ENCODE assay signal across 9 mouse cellular contexts in genomic region chr17:71102571-71103551, GRCm38 (mm10).
A peak's percentile ranks its signal among the peaks of the same experiment; 100 is the strongest.
DNase-seq lines count a peak whose midpoint lies in the region; ATAC-seq and TF ChIP-seq lines count a peak whose summit lies in the region.
"Had no signal": no experiment of that assay in that cellular context is flagged by ENCODE, and none has a peak within 500 bp of the region (broad histone marks: within the 10 kb centered on the region; RNA-seq: fewer than 3 reads in every experiment).

No protein-coding gene starts in this region.

- H3K4me3 ChIP-seq in kidney, adult 2 months (ENCODE audit: insufficient read depth, low read depth, low read length), result no peak overlapping the region
- no peak overlapping the region for H3K4me3 ChIP-seq in kidney, embryonic 14.5 days (ENCODE audit: low read length)
- no peak overlapping the region for H3K4me3 ChIP-seq in brown adipose tissue, adult 24 weeks (ENCODE audit: insufficient read depth, low read depth, low read length)
- no peak overlapping the region for H3K4me3 ChIP-seq in macrophage (ENCODE audit: inconsistent target)
- H3K4me3 ChIP-seq: erythroblast, embryonic 14.5 days had no signal

- no peaks in the 10 kb centered on the region for H3K36me3 ChIP-seq in kidney, adult 2 months (ENCODE audit: control insufficient read depth, insufficient read depth, low read length)
- no peaks in the 10 kb centered on the region for H3K36me3 ChIP-seq in kidney, embryonic 14.5 days (ENCODE audit: control insufficient read depth, insufficient read depth, low read length)
- H3K36me3 ChIP-seq in macrophage (ENCODE audit: inconsistent target), result no peaks in the 10 kb centered on the region

- H3K4me1 ChIP-seq in kidney, adult 2 months (ENCODE audit: control insufficient read depth, insufficient read depth, low read length), result peaks cover 14% of the 10 kb centered on the region
- peaks cover 12% of the 10 kb centered on the region for H3K4me1 ChIP-seq in kidney, embryonic 14.5 days (ENCODE audit: control insufficient read depth, insufficient read depth, low read length)
- H3K4me1 ChIP-seq in brown adipose tissue, adult 24 weeks (ENCODE audit: control insufficient read depth, insufficient read depth, insufficient read length, low read length), result peaks cover 4% of the 10 kb centered on the region; the same call in 1 of the 2 replicates

- H3K27ac ChIP-seq in kidney, adult 2 months (ENCODE audit: insufficient read depth, low read depth, low read length), result peak overlapping the region; percentile 51
- no peak overlapping the region; the same call in 1 of the 2 replicates for H3K27ac ChIP-seq in kidney, embryonic 14.5 days (ENCODE audit: low read depth, low read length)
- peak overlapping the region; percentile 44 for H3K27ac ChIP-seq in brown adipose tissue, adult 24 weeks (replicated peaks; ENCODE audit: low read depth, low read length)
- 0 out of 2 replicates have a peak overlapping the region, but pooled peaks have one; percentile 21 for H3K27ac ChIP-seq in macrophage

- peak; percentile 61 for DNase-seq in kidney, adult 2 months
- DNase-seq in adrenal gland, postnatal 4 days (ENCODE audit: low spot score in 2 of 2), result no peak
- DNase-seq in urinary bladder, postnatal 4 days (ENCODE audit: low spot score in 2 of 2), result no peak
- no peak for DNase-seq in cerebellum, postnatal 25 days

- no peaks in the 10 kb centered on the region for H3K79me2 ChIP-seq in macrophage (ENCODE audit: inconsistent target)

- TF ChIP-seq CTCF in kidney, adult 2 months (conservative IDR thresholded peaks at IDR 0.05; ENCODE audit: insufficient read depth, insufficient read length, low read depth, low read length), result no peak

- WGBS in kidney, adult 2 months, result 36% methylated on average over 17 of the region's 17 CpGs
- 47% methylated on average over 17 of the region's 17 CpGs for WGBS in kidney, embryonic 14.5 days
- 28% methylated on average over 17 of the region's 17 CpGs for WGBS in macrophage (ENCODE audit: missing documents)

- no peak for ATAC-seq in kidney, embryonic 14.5 days (ENCODE audit: low FRiP score, low TSS enrichment)
- peak; percentile 35 to 56; a peak in 3 of 4 replicates for ATAC-seq in hematopoietic stem cell, adult 5-6 weeks (replicated peaks in 1 of 2; ENCODE audit: insufficient read depth in 1 of 2, low FRiP score in 2 of 2, low TSS enrichment in 1 of 2, low read depth in 1 of 2, poor library complexity in 2 of 2, severe bottlenecking in 2 of 2)

- no peak overlapping the region for H3K9ac ChIP-seq in kidney, embryonic 14.5 days (ENCODE audit: low read depth, low read length)

- H3K9me3 ChIP-seq in kidney, embryonic 14.5 days (ENCODE audit: control insufficient read depth, low read length), result no peaks in the 10 kb centered on the region

- H3K4me2 ChIP-seq in kidney, embryonic 14.5 days (replicated peaks; ENCODE audit: low read depth, low read length), result no peak overlapping the region

- H3K27me3 ChIP-seq in kidney, adult 2 months (replicated peaks; ENCODE audit: control insufficient read depth, insufficient read depth, low read length), result no peaks in the 10 kb centered on the region
- H3K27me3 ChIP-seq in kidney, embryonic 14.5 days (ENCODE audit: control insufficient read depth, insufficient read depth, low read length), result no peaks in the 10 kb centered on the region

- no peak for TF ChIP-seq POLR2A in kidney, adult 2 months (IDR thresholded peaks at IDR 0.05; ENCODE audit: low read depth, low read length)
